8 mouse cellular contexts compared by ENCODE assay signal in the genomic region with DNA sequence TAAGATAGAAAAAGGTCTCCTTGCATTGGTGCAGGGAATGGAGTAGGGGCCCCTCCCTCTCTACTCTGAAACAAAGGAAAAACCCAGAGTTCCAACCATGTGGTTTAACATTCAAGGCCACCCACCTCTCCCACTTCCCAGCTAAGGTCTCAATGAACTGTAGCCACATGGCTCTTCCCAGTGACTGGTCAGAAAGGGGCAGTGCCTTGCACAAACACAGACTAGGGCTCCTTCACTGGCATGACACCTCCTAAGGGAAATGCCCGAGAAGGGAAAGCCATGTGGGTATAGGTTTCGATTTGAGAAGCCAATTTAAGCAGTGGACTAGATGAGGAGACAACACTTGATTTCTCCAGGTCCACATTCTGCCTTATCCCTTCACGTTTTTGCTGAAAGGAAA. TPM values are rescaled to one million over a fixed set of nuclear protein-coding genes. Genes with fewer than 3 reads are reported as not detected.
DNase-seq lines count a peak whose midpoint lies in the region; ATAC-seq and TF ChIP-seq lines count a peak whose summit lies in the region.

No protein-coding gene starts in this region.

- peak overlapping the region; percentile 29; the same call in 1 of the 2 replicates for H3K9ac ChIP-seq in kidney, embryonic 16.5 days (replicated peaks; ENCODE audit: low read length)
- H3K9ac ChIP-seq in hindbrain, embryonic 14.5 days, result peak overlapping the region; percentile 75
- peak overlapping the region; percentile 65 for H3K9ac ChIP-seq in midbrain, postnatal 0 days (replicated peaks; ENCODE audit: low read length, poor library complexity, severe bottlenecking)

- TF ChIP-seq CTCF in cortical plate, adult 2 months (IDR thresholded peaks at IDR 0.05; ENCODE audit: extremely low read depth, insufficient read depth, low read length), result no peak
- no peak for TF ChIP-seq CTCF in midbrain, postnatal 0 days (IDR thresholded peaks at IDR 0.05)

- no peaks in the 10 kb centered on the region for H3K9me3 ChIP-seq in kidney, embryonic 16.5 days (ENCODE audit: low read length)
- H3K9me3 ChIP-seq in hindbrain, embryonic 14.5 days (ENCODE audit: control insufficient read depth, low read length), result no peaks in the 10 kb centered on the region
- no peaks in the 10 kb centered on the region for H3K9me3 ChIP-seq in midbrain, postnatal 0 days (ENCODE audit: low read length)

- ATAC-seq in kidney, embryonic 16.5 days (ENCODE audit: low FRiP score, low TSS enrichment), result no peak
- ATAC-seq in hindbrain, embryonic 14.5 days (ENCODE audit: low FRiP score), result no peak
- ATAC-seq in midbrain, postnatal 0 days (ENCODE audit: low FRiP score), result no peak

- DNase-seq in kidney, adult 18-20 months, result no peak
- no peak for DNase-seq in hindbrain, embryonic 14.5 days (ENCODE audit: low spot score)
- peak; percentile 51 for DNase-seq in midbrain, postnatal 0 days (ENCODE audit: low spot score)
- DNase-seq in thymus, postnatal 0 days (ENCODE audit: low spot score), result no peak
- no peak for DNase-seq in spleen, postnatal 36 days (ENCODE audit: low spot score in 2 of 2)
- no peak for DNase-seq in urinary bladder, postnatal 4 days (ENCODE audit: low spot score in 2 of 2)

- H3K36me3 ChIP-seq in kidney, embryonic 16.5 days (ENCODE audit: insufficient read depth, low read length), result no peaks in the 10 kb centered on the region
- H3K36me3 ChIP-seq in hindbrain, embryonic 14.5 days (replicated peaks; ENCODE audit: control insufficient read depth, insufficient read depth), result no peaks in the 10 kb centered on the region
- no peaks in the 10 kb centered on the region for H3K36me3 ChIP-seq in midbrain, postnatal 0 days (ENCODE audit: insufficient read depth, low read length)

- H3K27me3 ChIP-seq in kidney, embryonic 16.5 days (ENCODE audit: insufficient read depth, low read length), result no peaks in the 10 kb centered on the region
- no peaks in the 10 kb centered on the region for H3K27me3 ChIP-seq in hindbrain, embryonic 14.5 days (ENCODE audit: control insufficient read depth, insufficient read depth, low read length)
- H3K27me3 ChIP-seq in midbrain, postnatal 0 days (ENCODE audit: insufficient read depth, low read length), result no peaks in the 10 kb centered on the region

- no peak for TF ChIP-seq POLR2A in cortical plate, adult 2 months (IDR thresholded peaks at IDR 0.05; ENCODE audit: extremely low read depth, insufficient read depth, low read length)

- H3K4me1 ChIP-seq in kidney, embryonic 16.5 days (ENCODE audit: insufficient read depth, low read length), result peaks cover 33% of the 10 kb centered on the region
- peaks cover 8% of the 10 kb centered on the region for H3K4me1 ChIP-seq in cortical plate, adult 2 months (ENCODE audit: control insufficient read depth, insufficient read depth, low read length)
- peaks cover 52% of the 10 kb centered on the region for H3K4me1 ChIP-seq in hindbrain, embryonic 14.5 days (replicated peaks; ENCODE audit: control insufficient read depth, insufficient read depth, low read length)
- H3K4me1 ChIP-seq in midbrain, postnatal 0 days (ENCODE audit: insufficient read depth, low read length), result peaks cover 11% of the 10 kb centered on the region; the same call in 1 of the 2 replicates

- H3K27ac ChIP-seq in kidney, embryonic 16.5 days (ENCODE audit: low read length), result no peak overlapping the region
- H3K27ac ChIP-seq in cortical plate, adult 2 months (ENCODE audit: insufficient read depth, low read length), result no peak overlapping the region
- H3K27ac ChIP-seq in hindbrain, embryonic 14.5 days, result peak overlapping the region; percentile 17; the same call in 1 of the 2 replicates
- H3K27ac ChIP-seq in midbrain, postnatal 0 days (ENCODE audit: low read depth, low read length), result peak overlapping the region; percentile 87; the same call in 1 of the 2 replicates

- H3K4me3 ChIP-seq in kidney, embryonic 16.5 days (ENCODE audit: low read length), result peak overlapping the region; percentile 63
- H3K4me3 ChIP-seq in cortical plate, adult 2 months (ENCODE audit: insufficient read depth, low read length), result peak overlapping the region; percentile 93
- peak overlapping the region; percentile 66 for H3K4me3 ChIP-seq in hindbrain, embryonic 14.5 days (replicated peaks; ENCODE audit: low read length)
- H3K4me3 ChIP-seq in midbrain, postnatal 0 days (ENCODE audit: low read depth, low read length), result peak overlapping the region; percentile 86

- H3K4me2 ChIP-seq in kidney, embryonic 16.5 days (replicated peaks; ENCODE audit: low read depth, low read length), result peak overlapping the region; percentile 95
- H3K4me2 ChIP-seq in hindbrain, embryonic 14.5 days (replicated peaks), result peak overlapping the region; percentile 77
- H3K4me2 ChIP-seq in midbrain, postnatal 0 days (ENCODE audit: low read depth, low read length, poor library complexity, severe bottlenecking), result peak overlapping the region; percentile 84

- 23% methylated on average over 3 of the region's 3 CpGs for WGBS in kidney, embryonic 16.5 days
- WGBS in hindbrain, embryonic 14.5 days, result 33% methylated on average over 3 of the region's 3 CpGs
- 28% methylated on average over 3 of the region's 3 CpGs for WGBS in midbrain, postnatal 0 days

RNA-seq across cellular contexts. Expression of a gene that starts 3.4 kb away (rescaled TPM):
- 11.5 and 18.1 TPM in 2 replicates for polyA plus RNA-seq in kidney, embryonic 16.5 days (2015; fragmentation: Nextera tagmentation; extraction: Ambion mirVana)
- polyA plus RNA-seq in cortical plate, adult 2 months (2012; rRNA removed), result 41.2 and 42.8 TPM in 2 replicates
- polyA plus RNA-seq in hindbrain, embryonic 14.5 days (2014; fragmentation: Nextera tagmentation; extraction: Ambion mirVana), result 33.6 and 35.3 TPM in 2 replicates
- 76.1 and 80.6 TPM in 2 replicates for total RNA-seq in midbrain, postnatal 0 days (2014; rRNA removed)
- polyA plus RNA-seq in midbrain, postnatal 0 days (2015; fragmentation: Nextera tagmentation; extraction: Ambion mirVana), result 20.5 and 26.9 TPM in 2 replicates
- 7.3 and 8.6 TPM in 2 replicates for polyA plus RNA-seq in thymus, postnatal 0 days (2015; fragmentation: Nextera tagmentation; extraction: Ambion mirVana)

RNA-seq across cellular contexts. Expression of a gene that starts 3.9 kb away (rescaled TPM):
- 2.1 and 2.6 TPM in 2 replicates for polyA plus RNA-seq in kidney, embryonic 16.5 days (2015; fragmentation: Nextera tagmentation; extraction: Ambion mirVana)
- 1.0 and 1.2 TPM in 2 replicates for polyA plus RNA-seq in cortical plate, adult 2 months (2012; rRNA removed)
- polyA plus RNA-seq in hindbrain, embryonic 14.5 days (2014; fragmentation: Nextera tagmentation; extraction: Ambion mirVana), result 0.91 and 1.4 TPM in 2 replicates
- total RNA-seq in midbrain, postnatal 0 days (2014; rRNA removed), result 0.42 and 0.60 TPM in 2 replicates
- polyA plus RNA-seq in midbrain, postnatal 0 days (2015; fragmentation: Nextera tagmentation; extraction: Ambion mirVana), result 0.53 and 0.82 TPM in 2 replicates
- 6.5 and 6.8 TPM in 2 replicates for polyA plus RNA-seq in thymus, postnatal 0 days (2015; fragmentation: Nextera tagmentation; extraction: Ambion mirVana)

Comparison
In these comparisons a context has a peak if more than half of its experiments do, and no peak if none do; other contexts are left out.
1. H3K27ac ChIP-seq: peak in hindbrain, embryonic 14.5 days (single experiment) and midbrain, postnatal 0 days (single experiment); none in kidney, embryonic 16.5 days (single experiment) and cortical plate, adult 2 months (single experiment).
2. Peak in every context shown above with its lines, with median percentiles within 50 percentile points of each other: H3K4me2 ChIP-seq, H3K4me3 ChIP-seq and H3K9ac ChIP-seq.